Mouse (Mus musculus): Measurements from ENCODE around the gene Sec24a.

GRCm38 (mm10) chr11:51654891-51655290, 108.5 kb downstream of the Sec24a start:
- TF ChIP-seq POLR2A (IDR thresholded peaks at IDR 0.05; ENCODE audit: insufficient read depth, low read depth, low read length) (no peak), EP300 (IDR thresholded peaks at IDR 0.05; ENCODE audit: insufficient read depth, low read depth, low read length) (no peak), CTCF (IDR thresholded peaks at IDR 0.05) (no peak)

Measured in heart, adult 2 months (tissue).